Mouse (Mus musculus): ENCODE data around the gene Samd14.

Gene Samd14

DNA sequence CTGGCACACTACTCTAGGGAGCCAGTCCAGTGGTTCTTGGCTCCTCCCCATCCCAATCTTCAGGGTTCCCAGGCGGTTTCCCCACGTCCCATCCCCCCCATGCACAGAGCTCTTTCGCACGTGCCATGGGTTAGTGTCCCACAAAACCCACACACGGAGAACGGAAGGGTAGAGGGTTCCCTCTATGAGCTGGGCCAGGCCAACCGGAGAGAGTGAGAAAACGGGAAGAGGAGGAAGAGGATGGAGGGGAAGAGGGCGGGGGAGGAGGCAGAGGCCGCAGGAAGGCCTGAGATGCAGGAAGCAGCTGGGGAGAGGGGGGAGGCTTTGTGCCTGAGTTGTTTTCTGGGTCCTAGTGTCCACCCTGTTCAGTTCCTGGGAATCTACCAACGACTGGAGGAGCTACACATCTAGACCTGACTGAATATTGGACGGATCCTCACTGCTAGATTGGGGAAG is 20.1 kb upstream of the Samd14 start:
- DNase-seq (ENCODE audit: inconsistent age in 2 of 2, low spot score in 1 of 2): peak; percentile 87 to 95

DNA sequence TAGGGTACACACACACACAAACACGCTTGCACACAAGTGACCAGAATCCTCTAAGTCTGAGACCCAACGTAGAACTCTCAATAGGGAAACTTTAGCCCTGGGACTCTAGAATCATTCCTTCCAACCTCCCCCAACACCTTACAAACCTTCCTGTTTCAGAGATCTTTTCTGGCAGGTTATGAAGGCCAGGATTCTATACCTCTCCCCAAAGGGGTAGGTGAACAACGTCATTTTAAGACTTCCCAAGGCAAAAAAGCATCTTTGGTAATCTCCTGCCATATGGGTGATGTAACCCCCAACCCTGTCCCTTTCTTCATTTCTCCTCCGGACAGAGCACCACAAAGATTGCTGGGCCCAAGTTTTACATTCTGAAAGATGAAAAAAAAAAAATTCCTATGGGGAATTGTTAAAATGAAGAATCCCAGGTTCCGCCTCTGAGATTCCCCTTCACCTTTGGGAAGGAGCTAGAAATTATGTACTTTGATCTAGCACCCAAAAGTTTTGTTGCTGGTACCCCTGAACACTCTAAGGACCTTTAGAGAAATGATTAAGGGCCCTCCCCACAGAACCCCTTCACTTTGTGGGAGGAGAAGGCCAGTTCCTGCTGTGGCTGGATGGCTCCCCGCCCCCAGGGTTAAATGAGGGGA is 19.5 kb upstream of the Samd14 start:
- no peak for DNase-seq (ENCODE audit: inconsistent age in 2 of 2, low spot score in 1 of 2)

DNA sequence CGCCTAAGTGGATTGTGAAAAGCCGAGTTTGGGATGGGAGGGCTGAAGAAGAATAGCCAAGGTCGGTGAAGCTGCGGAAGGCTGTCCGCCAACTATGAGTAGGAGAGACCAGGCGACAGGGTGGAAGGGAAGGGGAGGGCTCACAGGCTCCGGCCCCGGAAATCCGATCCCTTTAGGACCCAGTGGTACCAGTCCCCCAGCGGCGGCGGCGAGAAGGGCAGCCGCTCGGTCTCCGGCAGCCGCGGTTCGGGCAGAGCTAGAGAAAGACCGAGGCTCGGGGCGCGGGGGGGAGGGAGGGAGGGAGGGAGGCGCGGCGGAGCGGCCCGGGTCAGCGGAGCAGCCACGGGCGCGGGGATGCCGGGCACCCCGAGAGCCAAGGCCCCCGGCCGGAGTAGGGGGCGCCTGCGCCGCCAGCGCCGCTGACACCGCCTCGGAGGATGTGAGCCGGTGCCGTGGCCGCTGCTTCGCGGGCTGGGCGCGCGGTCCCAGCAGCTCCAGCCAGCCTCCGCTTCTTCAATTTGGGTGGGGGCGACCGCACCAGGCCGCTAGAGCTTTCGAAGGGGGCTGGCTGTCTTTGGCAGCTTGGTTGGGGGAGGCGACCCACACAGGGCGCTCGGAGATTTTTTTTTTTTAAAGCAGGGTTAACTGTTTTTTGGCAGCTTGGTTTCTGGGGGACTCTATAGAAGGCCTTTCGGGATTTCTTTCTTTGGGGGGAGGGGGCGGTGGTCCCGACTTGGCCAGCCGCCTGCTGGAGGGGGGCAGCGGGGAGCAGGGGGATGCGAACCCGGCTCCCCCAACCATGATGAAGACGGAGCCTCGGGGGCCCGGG is 18.7 kb upstream of the Samd14 start, which contains the start of gene Ppp1r9b:
Gene Ppp1r9b, plus strand, starts transcription at position 287 of the 829 bp plus-strand sequence.
- peak; percentile 95 to 98 for DNase-seq (ENCODE audit: inconsistent age in 2 of 2, low spot score in 1 of 2)

DNA sequence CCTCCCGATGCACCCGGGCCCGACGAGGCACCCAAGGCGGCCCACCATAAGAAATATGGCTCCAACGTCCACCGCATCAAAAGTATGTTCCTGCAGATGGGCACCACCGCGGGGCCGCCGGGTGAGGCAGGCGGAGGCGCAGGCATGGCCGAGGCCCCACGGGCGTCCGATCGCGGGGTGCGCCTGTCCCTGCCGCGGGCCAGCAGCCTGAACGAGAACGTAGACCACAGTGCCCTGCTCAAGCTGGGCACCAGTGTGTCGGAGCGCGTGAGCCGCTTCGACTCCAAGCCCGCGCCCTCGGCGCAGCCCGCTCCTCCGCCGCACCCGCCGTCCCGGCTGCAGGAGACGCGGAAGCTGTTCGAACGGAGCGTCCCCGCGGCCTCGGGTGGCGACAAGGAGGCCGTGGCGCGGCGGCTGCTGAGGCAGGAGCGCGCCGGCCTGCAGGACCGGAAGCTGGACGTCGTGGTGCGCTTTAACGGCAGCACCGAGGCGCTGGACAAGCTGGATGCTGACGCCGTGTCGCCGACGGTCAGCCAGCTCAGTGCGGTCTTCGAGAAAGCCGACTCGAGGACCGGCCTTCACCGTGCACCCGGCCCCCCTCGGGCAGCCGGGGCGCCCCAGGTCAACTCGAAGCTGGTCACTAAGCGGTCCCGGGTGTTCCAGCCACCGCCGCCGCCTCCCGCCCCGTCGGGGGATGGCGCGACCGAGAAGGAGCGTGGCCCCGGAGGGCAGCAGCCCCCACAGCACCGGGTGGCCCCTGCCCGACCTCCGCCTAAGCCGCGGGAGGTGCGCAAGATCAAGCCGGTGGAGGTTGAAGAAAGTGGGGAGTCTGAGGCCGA is 17.8 kb upstream of the Samd14 start:
- DNase-seq (ENCODE audit: inconsistent age in 2 of 2, low spot score in 1 of 2): peak; percentile 71 to 88

DNA sequence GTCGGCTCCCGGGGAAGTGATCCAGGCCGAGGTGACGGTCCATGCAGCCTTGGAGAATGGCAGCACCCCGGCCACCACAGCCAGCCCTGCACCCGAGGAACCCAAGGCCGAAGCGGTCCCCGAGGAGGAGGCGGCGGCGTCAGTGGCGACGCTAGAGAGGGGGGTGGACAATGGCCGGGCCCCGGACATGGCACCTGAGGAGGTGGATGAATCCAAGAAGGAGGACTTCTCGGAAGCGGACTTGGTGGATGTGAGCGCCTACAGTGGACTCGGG is 17.3 kb upstream of the Samd14 start:
- peak in 1 of 2 experiments; percentile 86 for DNase-seq (ENCODE audit: inconsistent age in 2 of 2, low spot score in 1 of 2)

DNA sequence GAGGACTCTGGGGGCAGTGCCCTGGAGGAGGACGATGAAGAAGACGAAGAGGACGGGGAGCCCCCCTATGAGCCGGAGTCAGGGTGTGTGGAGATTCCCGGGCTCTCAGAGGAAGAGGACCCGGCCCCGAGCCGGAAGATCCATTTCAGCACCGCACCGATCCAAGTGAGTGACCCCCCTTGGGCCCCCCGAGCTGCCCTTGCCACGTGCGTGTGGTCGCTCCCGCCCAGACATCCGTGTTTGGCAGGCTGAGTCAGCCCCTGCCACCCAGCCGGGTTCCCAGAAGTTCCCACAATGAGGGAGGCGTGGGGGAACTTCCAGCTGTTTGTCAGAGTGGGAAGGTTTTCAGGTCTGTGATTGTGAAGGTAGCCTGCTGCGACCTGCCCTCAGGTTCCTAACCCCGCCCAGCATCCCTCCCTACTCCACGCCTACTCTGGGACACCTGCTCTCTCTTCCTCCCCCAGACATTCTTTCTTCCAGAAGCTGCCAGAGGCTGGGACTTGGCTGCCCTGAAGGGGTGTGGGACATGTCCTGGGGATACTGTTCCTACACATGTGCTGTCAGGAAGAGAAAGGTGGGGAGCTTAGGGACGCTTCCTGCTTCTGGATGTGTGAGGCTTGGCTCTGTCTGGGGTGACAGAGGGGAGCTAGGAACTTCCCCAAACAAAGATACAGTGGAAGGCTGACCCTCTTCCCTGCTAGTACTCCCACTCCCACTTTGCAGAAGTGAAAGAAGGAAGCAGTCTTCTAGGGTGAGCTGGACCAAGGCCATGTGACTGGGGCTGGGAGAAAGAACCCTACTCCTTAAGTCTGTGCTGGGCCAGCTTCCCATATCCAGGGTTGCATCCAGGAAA is 16.7 kb upstream of the Samd14 start:
- DNase-seq (ENCODE audit: inconsistent age in 2 of 2, low spot score in 1 of 2): peak; percentile 80 to 88

DNA sequence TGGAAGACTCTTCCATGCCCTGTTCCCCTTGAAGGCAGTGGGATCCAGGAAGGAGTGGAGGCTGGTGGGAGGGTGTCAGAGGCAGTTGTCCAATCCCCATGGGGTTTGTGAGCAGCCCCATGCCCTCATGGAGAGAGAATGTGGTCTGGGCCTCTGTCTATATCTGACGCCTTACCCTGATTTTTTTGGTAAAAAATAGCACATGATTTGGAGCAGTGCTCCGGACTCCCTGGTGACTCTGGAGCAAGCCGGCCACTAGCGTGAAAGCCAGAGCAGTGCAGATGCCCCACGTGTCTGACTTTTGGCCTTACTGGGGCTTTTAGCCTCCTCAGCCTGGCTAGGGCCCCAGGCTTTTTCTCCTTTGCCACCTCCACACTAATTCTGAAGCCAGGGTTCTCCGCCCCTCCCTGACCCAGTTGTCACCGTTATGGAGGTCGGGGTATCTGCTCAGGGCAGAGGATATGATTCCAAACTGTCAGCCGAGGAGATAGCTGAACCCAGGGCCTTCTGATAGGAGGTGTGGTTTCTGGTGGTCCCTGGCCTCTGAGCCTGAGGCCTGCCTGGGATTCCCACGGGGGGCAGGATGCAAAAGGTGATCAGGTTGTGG is 15.4 kb upstream of the Samd14 start:
- DNase-seq (ENCODE audit: inconsistent age in 2 of 2, low spot score in 1 of 2): peak; percentile 28 to 71

DNA sequence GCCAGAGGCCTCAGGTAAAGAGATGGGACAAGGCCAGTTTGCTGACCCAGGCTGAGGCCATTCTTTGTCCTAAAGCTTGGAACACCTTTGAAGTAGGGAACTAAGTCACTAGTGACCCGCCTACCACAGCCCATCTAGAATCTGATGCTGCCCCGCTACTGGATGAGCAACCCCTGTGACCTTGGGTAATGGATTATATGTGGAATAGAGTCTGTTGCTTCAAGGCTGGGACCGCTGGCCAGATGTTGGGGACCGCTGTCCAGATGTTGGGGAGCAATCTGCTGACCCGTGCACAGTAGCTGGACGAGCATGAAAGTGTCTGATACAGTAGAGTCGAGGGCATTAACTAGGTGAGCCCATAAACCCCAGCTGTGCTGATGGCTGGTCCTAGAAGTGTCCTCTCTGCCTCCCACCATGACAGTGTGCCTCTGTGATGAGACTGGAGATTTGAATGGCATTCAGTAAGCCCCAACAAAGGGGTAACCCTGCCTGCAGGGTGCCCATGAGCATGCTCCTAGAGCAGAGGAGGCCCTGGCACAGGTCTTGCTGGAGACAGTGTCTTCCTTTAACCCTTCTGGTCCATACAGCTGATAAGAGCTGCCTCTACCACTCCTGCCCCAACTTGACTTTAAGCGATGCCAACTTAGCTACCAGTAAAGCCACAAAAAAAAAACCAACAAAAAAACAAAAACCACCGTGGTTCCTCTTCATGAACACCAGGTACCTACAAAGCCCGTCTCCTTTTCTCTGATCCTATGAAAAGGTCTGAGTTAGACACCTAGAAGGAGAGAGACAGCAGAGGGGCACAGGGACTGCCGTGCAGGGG is 14.5 kb upstream of the Samd14 start:
- peak in 1 of 2 experiments; percentile 57 for DNase-seq (ENCODE audit: inconsistent age in 2 of 2, low spot score in 1 of 2)

DNA sequence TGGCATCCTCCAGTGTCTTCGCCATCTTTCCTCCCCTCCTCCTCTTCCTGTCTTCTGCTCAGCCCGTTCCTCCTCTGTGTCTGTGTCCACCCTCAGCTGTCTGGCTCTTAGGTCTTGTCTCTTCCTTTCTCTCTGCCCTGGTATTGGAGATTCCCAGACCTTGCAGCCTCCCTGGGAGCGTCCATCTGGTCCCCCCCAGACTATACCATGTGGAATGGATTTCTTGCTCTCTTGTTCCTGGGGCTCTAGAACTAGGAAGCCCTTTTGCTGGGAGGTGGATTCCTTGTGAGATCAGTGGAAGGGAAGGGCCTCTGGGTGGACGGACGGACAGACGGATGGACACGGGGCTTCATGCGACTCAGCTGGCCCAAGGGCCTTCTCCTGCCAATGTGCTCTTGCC is 13.6 kb upstream of the Samd14 start:
- peak in 1 of 2 experiments; percentile 40 for DNase-seq (ENCODE audit: inconsistent age in 2 of 2, low spot score in 1 of 2)

DNA sequence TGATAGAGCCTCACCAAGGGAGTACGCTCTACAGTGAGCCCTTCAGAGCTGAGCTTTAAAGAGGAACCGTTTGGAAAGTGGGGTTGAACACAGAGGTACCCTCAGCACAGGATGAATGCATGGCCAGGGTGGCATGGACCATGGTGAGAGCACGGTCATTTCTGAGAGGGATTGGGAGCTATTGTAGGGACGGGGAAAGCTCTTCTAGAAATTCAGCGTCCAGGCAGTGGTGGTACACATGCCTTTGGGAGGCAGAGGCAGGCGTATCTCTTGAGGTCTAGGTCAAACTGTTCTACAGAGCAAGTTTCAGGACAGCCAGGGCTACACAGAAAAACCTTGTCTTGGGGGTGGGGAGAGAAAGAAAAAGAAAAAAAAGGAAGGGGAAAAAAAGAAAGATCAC is 12.7 kb upstream of the Samd14 start:
- peak in 1 of 2 experiments; percentile 28 for DNase-seq (ENCODE audit: inconsistent age in 2 of 2, low spot score in 1 of 2)

DNA sequence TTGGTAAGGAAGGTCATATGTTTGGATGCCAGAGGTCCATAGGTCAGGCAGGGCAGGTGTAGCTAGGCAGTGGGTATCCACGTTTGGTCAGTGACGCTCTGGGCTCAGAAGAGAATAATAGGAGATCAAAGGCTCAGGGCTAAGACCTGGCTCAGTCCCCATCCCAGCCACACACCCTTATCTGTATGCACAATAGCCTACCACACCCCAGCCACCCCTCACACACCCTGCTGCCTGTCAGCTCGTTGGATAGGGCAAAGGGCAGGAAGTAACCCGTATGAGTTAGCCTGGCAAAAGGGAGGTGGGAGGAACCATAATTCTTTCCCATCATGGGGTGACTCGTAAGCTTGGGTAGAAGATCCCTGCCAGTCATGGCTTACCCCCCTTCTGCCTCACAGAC is 12.1 kb upstream of the Samd14 start:
- DNase-seq (ENCODE audit: inconsistent age in 2 of 2, low spot score in 1 of 2): peak in 1 of 2 experiments; percentile 26

DNA sequence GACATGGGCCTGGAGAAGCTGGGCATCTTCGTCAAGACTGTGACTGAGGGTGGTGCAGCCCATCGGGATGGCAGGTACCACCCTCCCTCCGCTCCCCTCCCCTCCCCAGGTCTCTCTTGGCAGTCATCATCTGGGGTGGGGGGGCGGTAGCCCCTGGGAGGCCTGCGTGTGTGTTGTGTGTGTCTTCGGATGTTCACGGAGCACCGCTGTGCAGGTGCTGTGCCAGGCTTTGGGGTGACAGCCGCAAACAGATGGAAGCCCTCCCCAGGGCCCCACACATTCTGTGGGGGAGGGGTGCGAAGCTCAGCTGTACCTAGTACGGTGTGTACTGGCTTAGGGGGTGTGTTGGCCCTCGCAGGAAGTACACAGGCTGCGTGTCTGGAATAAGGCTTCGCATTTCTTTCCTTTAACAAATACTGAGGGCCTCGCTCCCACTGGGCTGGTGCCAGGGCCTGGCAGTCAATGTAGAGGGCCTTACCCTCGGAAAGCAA is 11.6 kb upstream of the Samd14 start:
- DNase-seq (ENCODE audit: inconsistent age in 2 of 2, low spot score in 1 of 2): peak; percentile 31 to 47

DNA sequence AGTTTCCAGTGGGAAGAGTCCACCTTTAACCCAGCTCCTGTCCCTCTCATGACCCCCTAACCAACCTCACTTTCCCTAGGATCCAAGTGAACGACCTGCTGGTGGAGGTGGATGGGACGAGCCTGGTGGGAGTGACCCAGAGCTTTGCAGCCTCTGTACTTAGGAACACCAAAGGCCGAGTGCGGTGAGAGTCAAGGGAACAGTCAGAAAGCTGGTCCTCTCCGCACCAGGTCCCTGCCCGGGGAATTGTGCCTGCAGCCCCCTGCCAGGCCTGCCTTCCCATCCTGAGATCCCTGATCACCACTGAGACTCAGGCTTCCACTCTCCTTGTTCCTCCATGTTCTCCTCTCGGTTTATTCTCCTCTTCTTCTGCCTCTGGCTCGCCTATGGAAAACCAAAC is 9.6 kb upstream of the Samd14 start:
- no peak for DNase-seq (ENCODE audit: inconsistent age in 2 of 2, low spot score in 1 of 2)

DNA sequence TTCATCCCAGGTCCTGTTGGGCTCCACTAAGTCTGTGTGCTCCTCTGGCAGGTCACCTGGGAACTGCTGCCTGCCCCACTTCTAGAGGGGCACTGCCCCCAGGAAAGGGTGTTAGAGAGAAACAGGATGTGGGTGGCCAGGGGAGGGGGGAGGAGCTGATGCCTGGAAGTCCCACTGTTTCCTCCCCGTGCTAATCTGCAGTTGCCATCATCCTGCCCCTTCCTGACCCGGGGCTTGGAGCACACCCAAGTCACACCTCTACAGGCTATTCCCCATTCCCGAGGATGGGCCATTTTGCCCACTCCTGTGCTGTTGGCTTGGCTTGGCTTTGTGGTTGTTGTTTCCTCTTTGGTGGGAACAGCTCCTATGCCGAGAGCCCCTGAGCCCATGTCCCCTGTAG is 9.1 kb upstream of the Samd14 start:
- peak; percentile 66 to 79 for DNase-seq (ENCODE audit: inconsistent age in 2 of 2, low spot score in 1 of 2)

DNA sequence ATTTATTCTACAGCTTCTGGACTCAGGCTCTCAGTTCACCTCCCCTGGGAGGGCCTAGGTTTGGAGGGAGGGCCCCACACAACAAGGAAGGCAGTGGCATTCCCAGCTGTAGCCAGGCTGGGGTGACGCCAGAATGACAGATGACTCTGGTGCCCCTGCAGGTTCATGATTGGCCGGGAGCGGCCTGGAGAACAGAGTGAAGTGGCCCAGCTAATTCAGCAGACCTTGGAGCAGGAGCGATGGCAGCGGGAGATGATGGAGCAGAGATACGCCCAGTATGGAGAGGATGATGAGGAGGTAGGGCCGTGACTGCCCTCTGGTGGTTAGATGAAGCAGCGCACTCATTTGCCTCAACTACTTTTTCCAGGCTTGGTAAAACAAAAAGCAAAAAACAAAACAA is 8.6 kb upstream of the Samd14 start:
- DNase-seq (ENCODE audit: inconsistent age in 2 of 2, low spot score in 1 of 2): peak; percentile 88 to 93

DNA sequence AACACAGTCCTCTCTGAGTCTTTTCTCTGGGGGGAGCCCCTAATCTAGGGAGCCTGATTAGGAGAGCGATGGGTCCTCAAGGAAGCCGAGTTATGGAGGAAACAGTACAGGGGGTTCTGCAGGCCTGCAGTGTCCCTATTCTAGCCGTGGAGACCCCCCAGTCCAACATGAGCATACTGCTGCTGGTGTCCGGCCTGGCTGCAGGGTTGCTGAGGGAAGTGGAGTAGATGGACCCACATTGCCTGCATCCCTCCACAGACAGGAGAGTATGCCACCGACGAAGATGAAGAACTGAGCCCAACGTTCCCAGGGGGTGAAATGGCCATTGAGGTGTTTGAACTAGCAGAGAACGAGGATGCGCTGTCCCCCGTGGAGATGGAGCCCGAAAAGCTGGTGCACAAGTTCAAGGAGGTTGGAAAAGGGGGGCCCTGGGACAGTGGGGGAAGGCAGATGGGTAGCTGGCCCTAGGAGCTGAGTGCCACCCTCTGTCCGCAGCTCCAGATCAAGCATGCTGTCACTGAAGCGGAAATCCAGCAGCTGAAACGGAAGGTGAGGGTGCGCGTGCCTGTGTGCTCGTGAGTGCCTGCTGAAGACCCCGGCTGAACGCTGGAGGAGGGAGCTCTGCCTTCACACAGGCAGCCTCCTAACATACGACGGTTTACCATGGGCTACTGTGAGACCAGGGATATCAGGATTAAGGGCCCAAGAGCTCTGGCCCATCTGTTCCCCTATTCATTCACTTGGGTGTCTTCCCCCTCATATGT is 7.9 kb upstream of the Samd14 start:
- peak; percentile 19 to 31 for DNase-seq (ENCODE audit: inconsistent age in 2 of 2, low spot score in 1 of 2)

DNA sequence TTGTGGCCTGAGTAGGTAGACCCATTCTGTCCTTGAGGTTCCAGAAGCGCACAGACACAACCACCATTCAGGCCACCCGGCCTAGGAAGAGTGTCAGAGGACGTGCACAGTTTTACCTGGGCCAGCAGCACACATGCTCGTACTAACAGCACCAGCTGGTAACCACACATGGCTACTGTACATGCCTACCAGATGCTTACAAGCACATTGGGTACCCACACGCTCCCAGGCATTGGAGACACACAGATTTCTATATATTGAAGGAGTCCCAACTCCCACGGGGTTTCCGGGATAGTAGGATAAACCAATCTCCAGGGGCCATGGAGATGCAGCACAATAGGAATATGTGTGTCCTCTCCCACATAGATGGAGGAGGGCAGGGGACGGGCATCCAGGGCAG is 7.0 kb upstream of the Samd14 start:
- no peak for DNase-seq (ENCODE audit: inconsistent age in 2 of 2, low spot score in 1 of 2)

DNA sequence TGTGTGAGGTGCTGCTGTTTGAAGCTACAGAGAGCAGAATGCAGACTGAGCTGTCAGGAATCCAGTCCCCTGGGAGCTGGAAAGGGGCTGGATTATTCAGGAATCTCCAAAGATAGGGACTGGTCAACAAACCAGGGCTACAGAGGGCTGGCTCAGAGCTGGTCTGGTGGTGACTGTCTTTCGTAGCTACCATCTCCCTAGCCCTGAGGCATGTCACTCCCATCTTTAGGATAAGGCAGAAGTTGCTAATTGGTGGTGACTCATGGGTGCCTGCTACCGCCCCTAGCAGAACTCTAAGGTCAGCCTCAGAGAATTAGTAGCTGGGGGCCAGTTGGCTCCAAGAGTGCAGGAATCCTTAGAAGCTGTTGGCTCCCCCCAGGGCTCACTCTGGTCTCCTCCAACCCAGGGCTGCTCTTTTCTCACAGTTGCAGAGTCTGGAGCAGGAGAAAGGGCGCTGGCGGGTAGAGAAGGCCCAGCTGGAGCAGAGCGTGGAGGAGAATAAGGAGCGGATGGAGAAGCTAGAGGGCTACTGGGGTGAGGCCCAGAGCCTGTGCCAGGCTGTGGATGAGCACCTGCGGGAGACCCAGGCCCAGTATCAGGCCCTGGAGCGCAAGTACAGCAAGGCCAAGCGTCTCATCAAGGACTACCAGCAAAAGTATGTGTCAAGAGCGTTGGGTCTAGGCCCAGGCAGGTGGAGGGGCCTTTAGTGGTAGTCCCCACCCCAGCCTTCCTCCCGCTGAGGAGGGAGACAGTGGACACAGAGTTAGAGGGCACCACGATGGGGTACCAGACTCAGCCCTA is 5.3 kb upstream of the Samd14 start:
- DNase-seq (ENCODE audit: inconsistent age in 2 of 2, low spot score in 1 of 2): peak; percentile 35 to 61

All from adrenal gland, adult (tissue).